Mouse (Mus musculus) liver, adult 2 months (tissue): ENCODE measurements around the gene Porcn.

Experiments used
- CTCF ChIP-seq: fragments of 200-500 bp; IDR thresholded peaks from 2 replicates; pipeline ENCODE4 v1.5.1; 2011; ENCODE audit warnings: low read depth, low read length, control low read depth
- POLR2A ChIP-seq: fragments of 200-500 bp; IDR thresholded peaks from 2 replicates; pipeline ENCODE4 v1.6.1; 2011; ENCODE audit warnings: low read length, control low read depth; ENCODE audit not compliant: insufficient read depth; ENCODE audit errors: extremely low read depth

GRCm38 (mm10) chrX:8204076-8204475, 2.2 kb downstream of the Porcn start:
- TF ChIP-seq POLR2A = no peak
- TF ChIP-seq CTCF = no peak
